8 mouse cellular contexts compared by ENCODE assay signal in the genomic region with DNA sequence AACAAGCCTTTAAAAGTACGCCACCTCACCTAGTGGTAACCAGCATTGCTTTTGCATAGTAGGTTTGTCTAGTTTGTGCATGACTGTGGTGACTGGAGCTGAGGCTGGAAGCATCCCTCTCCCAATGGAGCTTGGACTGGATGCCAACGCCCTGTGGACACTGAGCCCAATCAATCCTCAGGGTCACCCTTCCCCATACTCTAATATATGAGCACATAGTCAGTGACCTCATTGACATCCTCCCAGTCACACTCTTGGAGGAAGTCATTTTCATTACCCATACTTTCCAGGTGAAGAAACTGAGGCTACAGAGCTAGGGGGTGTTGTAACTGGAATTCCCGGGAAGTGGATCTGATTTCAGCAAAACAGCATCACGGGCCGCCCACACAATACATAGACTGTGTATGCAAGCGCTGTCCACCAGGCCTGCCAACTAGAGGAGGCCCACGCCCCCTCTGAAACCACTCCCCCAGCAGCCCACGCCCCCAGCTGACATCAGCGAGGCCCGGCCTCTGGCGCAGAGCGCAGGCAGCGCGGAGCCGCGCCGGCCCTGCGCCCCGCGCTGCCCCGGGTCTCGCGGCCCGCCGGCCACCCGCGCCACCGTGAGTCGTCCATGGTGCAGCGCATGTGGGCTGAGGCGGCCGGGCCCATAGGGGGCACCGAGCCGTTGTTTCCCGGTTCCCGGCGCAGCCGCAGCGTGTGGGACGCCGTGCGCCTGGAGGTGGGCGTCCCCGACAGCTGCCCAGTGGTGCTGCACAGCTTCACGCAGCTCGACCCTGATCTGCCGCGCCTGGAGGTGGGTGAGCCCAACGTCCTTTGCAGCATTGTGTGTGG. TPM values are rescaled to one million over a fixed set of nuclear protein-coding genes. Genes with fewer than 3 reads are reported as not detected.
DNase-seq lines count a peak whose midpoint lies in the region; ATAC-seq and TF ChIP-seq lines count a peak whose summit lies in the region.

No protein-coding gene starts in this region.

- TF ChIP-seq CTCF in C2C12 (IDR thresholded peaks at IDR 0.05; ENCODE audit: control insufficient read depth, insufficient read depth, insufficient read length), result no peak
- TF ChIP-seq CTCF in bone marrow macrophage, adult 2 months (IDR thresholded peaks at IDR 0.05; ENCODE audit: low read depth, low read length), result no peak
- TF ChIP-seq CTCF in kidney, postnatal 0 days (IDR thresholded peaks at IDR 0.05; ENCODE audit: low read depth), result no peak
- peak; percentile 51 for TF ChIP-seq CTCF in stomach, postnatal 0 days (IDR thresholded peaks at IDR 0.05; ENCODE audit: low read depth)

- no peaks in the 10 kb centered on the region for H3K36me3 ChIP-seq in C2C12 (ENCODE audit: control insufficient read depth, insufficient read depth)
- H3K36me3 ChIP-seq in heart, embryonic 12.5 days, result no peaks in the 10 kb centered on the region
- H3K36me3 ChIP-seq in kidney, postnatal 0 days (ENCODE audit: insufficient read depth, low read length), result no peaks in the 10 kb centered on the region
- no peaks in the 10 kb centered on the region for H3K36me3 ChIP-seq in liver, embryonic 12.5 days
- no peaks in the 10 kb centered on the region for H3K36me3 ChIP-seq in stomach, postnatal 0 days (ENCODE audit: control insufficient read depth, insufficient read depth, low read length)

- no peak for TF ChIP-seq EP300 in stomach, postnatal 0 days (optimal IDR thresholded peaks at IDR 0.05)

- H3K27ac ChIP-seq in bone marrow macrophage, adult 2 months (ENCODE audit: insufficient read depth, low read depth, low read length), result peak overlapping the region; percentile 28
- peak overlapping the region; percentile 79 for H3K27ac ChIP-seq in heart, embryonic 12.5 days (ENCODE audit: poor library complexity, severe bottlenecking)
- 0 out of 2 replicates have a peak overlapping the region, but pooled peaks have one; percentile 42 for H3K27ac ChIP-seq in kidney, postnatal 0 days
- 0 out of 2 replicates have a peak overlapping the region, but pooled peaks have one; percentile 5 for H3K27ac ChIP-seq in liver, embryonic 12.5 days
- H3K27ac ChIP-seq in stomach, postnatal 0 days (replicated peaks), result peak overlapping the region; percentile 69

- H3ac ChIP-seq in C2C12 (ENCODE audit: control insufficient read depth, insufficient read length, low read depth), result peak overlapping the region; percentile 89

- TF ChIP-seq POLR2A in bone marrow macrophage, adult 2 months (IDR thresholded peaks at IDR 0.05; ENCODE audit: borderline replicate concordance, low read depth, low read length), result no peak; the same call in 1 of the 2 replicates

- H3K4me2 ChIP-seq in heart, embryonic 12.5 days, result peak overlapping the region; percentile 87
- H3K4me2 ChIP-seq in kidney, postnatal 0 days (ENCODE audit: low read length), result peak overlapping the region; percentile 75
- peak overlapping the region; percentile 72 for H3K4me2 ChIP-seq in liver, embryonic 12.5 days
- peak overlapping the region; percentile 85 for H3K4me2 ChIP-seq in stomach, postnatal 0 days (replicated peaks; ENCODE audit: low read depth)

- ATAC-seq in erythroid progenitor cell, adult 5-6 weeks (replicated peaks; ENCODE audit: low FRiP score, poor library complexity, severe bottlenecking), result 0 out of 2 replicates have a peak, but pooled peaks have one; percentile 24
- peak; percentile 90 for ATAC-seq in heart, embryonic 12.5 days (ENCODE audit: insufficient number of reproducible peaks, low FRiP score)
- peak; percentile 94 for ATAC-seq in kidney, postnatal 0 days (replicated peaks; ENCODE audit: low FRiP score, low read depth)
- ATAC-seq in liver, embryonic 12.5 days, result peak; percentile 81
- ATAC-seq in stomach, postnatal 0 days (ENCODE audit: low FRiP score, low TSS enrichment), result peak; percentile 91

- no peaks in the 10 kb centered on the region for H3K27me3 ChIP-seq in C2C12 (ENCODE audit: control insufficient read depth, insufficient read depth, insufficient read length)
- H3K27me3 ChIP-seq in heart, embryonic 12.5 days (replicated peaks), result no peaks in the 10 kb centered on the region
- H3K27me3 ChIP-seq in kidney, postnatal 0 days (ENCODE audit: insufficient read depth, low read length), result no peaks in the 10 kb centered on the region
- peaks cover 27% of the 10 kb centered on the region for H3K27me3 ChIP-seq in liver, embryonic 12.5 days (replicated peaks)
- no peaks in the 10 kb centered on the region for H3K27me3 ChIP-seq in stomach, postnatal 0 days (ENCODE audit: control insufficient read depth, insufficient read depth, low read length)

- peak overlapping the region; percentile 91 for H3K9ac ChIP-seq in heart, embryonic 12.5 days
- H3K9ac ChIP-seq in kidney, postnatal 0 days (ENCODE audit: low read depth, low read length), result peak overlapping the region; percentile 63
- H3K9ac ChIP-seq in liver, embryonic 12.5 days, result peak overlapping the region; percentile 50
- H3K9ac ChIP-seq in stomach, postnatal 0 days (ENCODE audit: low read length), result peak overlapping the region; percentile 77

- WGBS in heart, embryonic 12.5 days, result 3% methylated on average over 49 of the region's 49 CpGs
- 2% methylated on average over 49 of the region's 49 CpGs for WGBS in kidney, postnatal 0 days
- 2% methylated on average over 49 of the region's 49 CpGs for WGBS in liver, embryonic 12.5 days (ENCODE audit: insufficient replicate concordance)
- WGBS in stomach, postnatal 0 days, result 2% methylated on average over 48 of the region's 49 CpGs

- no peaks in the 10 kb centered on the region for H3K9me3 ChIP-seq in heart, embryonic 12.5 days (replicated peaks)
- no peaks in the 10 kb centered on the region for H3K9me3 ChIP-seq in kidney, postnatal 0 days (replicated peaks; ENCODE audit: low read length)
- no peaks in the 10 kb centered on the region for H3K9me3 ChIP-seq in liver, embryonic 12.5 days (replicated peaks)
- no peaks in the 10 kb centered on the region for H3K9me3 ChIP-seq in stomach, postnatal 0 days (ENCODE audit: control insufficient read depth, low read length)

- DNase-seq in kidney, postnatal 0 days (ENCODE audit: low spot score), result peak; percentile 94
- DNase-seq in naive thymus-derived CD4-positive, alpha-beta T cell, adult 2 months (ENCODE audit: low read depth), result peak; percentile 88
- peak; percentile 95 for DNase-seq in stomach, postnatal 0 days (ENCODE audit: low spot score)

- no peaks in the 10 kb centered on the region for H3K79me2 ChIP-seq in C2C12 (ENCODE audit: control insufficient read depth, insufficient read depth)

- H3K79me3 ChIP-seq in C2C12 (ENCODE audit: low read depth), result no peaks in the 10 kb centered on the region

- peaks cover 48% of the 10 kb centered on the region for H3K4me1 ChIP-seq in bone marrow macrophage, adult 2 months (ENCODE audit: control insufficient read depth, insufficient read depth, low read length)
- peaks cover 60% of the 10 kb centered on the region for H3K4me1 ChIP-seq in heart, embryonic 12.5 days (replicated peaks)
- H3K4me1 ChIP-seq in kidney, postnatal 0 days (replicated peaks; ENCODE audit: insufficient read depth, low read length), result peaks cover 26% of the 10 kb centered on the region
- peaks cover 20% of the 10 kb centered on the region for H3K4me1 ChIP-seq in liver, embryonic 12.5 days
- peaks cover 17% of the 10 kb centered on the region for H3K4me1 ChIP-seq in stomach, postnatal 0 days (replicated peaks; ENCODE audit: control insufficient read depth, insufficient read depth)

- H3K4me3 ChIP-seq in C2C12 (ENCODE audit: insufficient read depth, poor library complexity, severe bottlenecking), result peak overlapping the region; percentile 34
- H3K4me3 ChIP-seq in bone marrow macrophage, adult 2 months (ENCODE audit: insufficient read depth, low read length), result peak overlapping the region; percentile 61
- H3K4me3 ChIP-seq in heart, embryonic 12.5 days, result peak overlapping the region; percentile 83
- H3K4me3 ChIP-seq in kidney, postnatal 0 days (replicated peaks; ENCODE audit: low read depth, low read length), result peak overlapping the region; percentile 55
- H3K4me3 ChIP-seq in liver, embryonic 12.5 days, result peak overlapping the region; percentile 62
- H3K4me3 ChIP-seq in stomach, postnatal 0 days (ENCODE audit: low read depth, low read length), result peak overlapping the region; percentile 63

RNA-seq across cellular contexts. Expression of a gene that starts 20.2 kb away (rescaled TPM):
- polyA plus RNA-seq in C2C12 (2012; fragmentation: generic; extraction: Trizol), result 10.5 TPM
- polyA plus RNA-seq in bone marrow macrophage, adult 2 months (2012; ENCODE audit: insufficient read depth, insufficient read length, missing spikeins), result 30.6 and 37.0 TPM in 2 replicates
- total RNA-seq in erythroid progenitor cell, adult 5-6 weeks (2015; ENCODE audit: low replicate concordance), result 0.36 and 0.84 TPM in 2 replicates
- 0.90 and 0.98 TPM in 2 replicates for total RNA-seq in erythroid progenitor cell, adult 5-6 weeks (2017; ENCODE audit: low replicate concordance)
- 21.1 and 22.1 TPM in 2 replicates for polyA plus RNA-seq in heart, embryonic 12.5 days (2016; fragmentation: Nextera tagmentation; extraction: Ambion mirVana)
- polyA plus RNA-seq in kidney, postnatal 0 days (2015; fragmentation: Nextera tagmentation; extraction: Ambion mirVana), result 16.0 and 18.1 TPM in 2 replicates
- polyA plus RNA-seq in liver, embryonic 12.5 days (2016; fragmentation: Nextera tagmentation; extraction: Ambion mirVana), result 4.3 and 5.5 TPM in 2 replicates
- 23.9 and 26.8 TPM in 2 replicates for polyA plus RNA-seq in stomach, postnatal 0 days (2015; fragmentation: Nextera tagmentation; extraction: Ambion mirVana)

RNA-seq across cellular contexts. Expression of a gene that starts 27.3 kb away (rescaled TPM):
- polyA plus RNA-seq in C2C12 (2012; fragmentation: generic; extraction: Trizol), result not detected
- polyA plus RNA-seq in bone marrow macrophage, adult 2 months (2012; ENCODE audit: insufficient read depth, insufficient read length, missing spikeins), result 5.1 and 8.2 TPM in 2 replicates
- total RNA-seq in erythroid progenitor cell, adult 5-6 weeks (2015; ENCODE audit: low replicate concordance), result not detected in 2 replicates
- not detected in 2 replicates for total RNA-seq in erythroid progenitor cell, adult 5-6 weeks (2017; ENCODE audit: low replicate concordance)
- 0.82 TPM in 1 of 2 replicates, not detected in the other for polyA plus RNA-seq in heart, embryonic 12.5 days (2016; fragmentation: Nextera tagmentation; extraction: Ambion mirVana)
- polyA plus RNA-seq in kidney, postnatal 0 days (2015; fragmentation: Nextera tagmentation; extraction: Ambion mirVana), result 10.2 and 11.1 TPM in 2 replicates
- polyA plus RNA-seq in liver, embryonic 12.5 days (2016; fragmentation: Nextera tagmentation; extraction: Ambion mirVana), result 0.64 and 0.71 TPM in 2 replicates
- 5.5 and 6.2 TPM in 2 replicates for polyA plus RNA-seq in stomach, postnatal 0 days (2015; fragmentation: Nextera tagmentation; extraction: Ambion mirVana)

RNA-seq across cellular contexts. Expression of a gene that starts 30.0 kb away (rescaled TPM):
- polyA plus RNA-seq in C2C12 (2012; fragmentation: generic; extraction: Trizol), result not detected
- polyA plus RNA-seq in bone marrow macrophage, adult 2 months (2012; ENCODE audit: insufficient read depth, insufficient read length, missing spikeins), result not detected in 2 replicates
- not detected in 2 replicates for total RNA-seq in erythroid progenitor cell, adult 5-6 weeks (2015; ENCODE audit: low replicate concordance)
- not detected in 2 replicates for total RNA-seq in erythroid progenitor cell, adult 5-6 weeks (2017; ENCODE audit: low replicate concordance)
- polyA plus RNA-seq in heart, embryonic 12.5 days (2016; fragmentation: Nextera tagmentation; extraction: Ambion mirVana), result not detected in 2 replicates
- not detected in 2 replicates for polyA plus RNA-seq in kidney, postnatal 0 days (2015; fragmentation: Nextera tagmentation; extraction: Ambion mirVana)
- not detected in 2 replicates for polyA plus RNA-seq in liver, embryonic 12.5 days (2016; fragmentation: Nextera tagmentation; extraction: Ambion mirVana)
- polyA plus RNA-seq in stomach, postnatal 0 days (2015; fragmentation: Nextera tagmentation; extraction: Ambion mirVana), result 2.0 and 3.3 TPM in 2 replicates

RNA-seq across cellular contexts. Expression of a gene that starts 36.5 kb away (rescaled TPM):
- not detected for polyA plus RNA-seq in C2C12 (2012; fragmentation: generic; extraction: Trizol)
- polyA plus RNA-seq in bone marrow macrophage, adult 2 months (2012; ENCODE audit: insufficient read depth, insufficient read length, missing spikeins), result 16.0 and 18.4 TPM in 2 replicates
- total RNA-seq in erythroid progenitor cell, adult 5-6 weeks (2015; ENCODE audit: low replicate concordance), result 2.9 TPM in 1 of 2 replicates, not detected in the other
- 0.39 and 4.9 TPM in 2 replicates for total RNA-seq in erythroid progenitor cell, adult 5-6 weeks (2017; ENCODE audit: low replicate concordance)
- 0.28 and 0.41 TPM in 2 replicates for polyA plus RNA-seq in heart, embryonic 12.5 days (2016; fragmentation: Nextera tagmentation; extraction: Ambion mirVana)
- polyA plus RNA-seq in kidney, postnatal 0 days (2015; fragmentation: Nextera tagmentation; extraction: Ambion mirVana), result 2.4 and 3.8 TPM in 2 replicates
- polyA plus RNA-seq in liver, embryonic 12.5 days (2016; fragmentation: Nextera tagmentation; extraction: Ambion mirVana), result 0.37 and 0.39 TPM in 2 replicates
- polyA plus RNA-seq in stomach, postnatal 0 days (2015; fragmentation: Nextera tagmentation; extraction: Ambion mirVana), result 1.2 and 1.3 TPM in 2 replicates

RNA-seq across cellular contexts. Expression of a gene that starts 50.4 kb away (rescaled TPM):
- 28.1 TPM for polyA plus RNA-seq in C2C12 (2012; fragmentation: generic; extraction: Trizol)
- 11.3 and 12.9 TPM in 2 replicates for polyA plus RNA-seq in bone marrow macrophage, adult 2 months (2012; ENCODE audit: insufficient read depth, insufficient read length, missing spikeins)
- 17.2 and 22.3 TPM in 2 replicates for total RNA-seq in erythroid progenitor cell, adult 5-6 weeks (2015; ENCODE audit: low replicate concordance)
- total RNA-seq in erythroid progenitor cell, adult 5-6 weeks (2017; ENCODE audit: low replicate concordance), result 11.0 and 15.3 TPM in 2 replicates
- 32.5 and 34.2 TPM in 2 replicates for polyA plus RNA-seq in heart, embryonic 12.5 days (2016; fragmentation: Nextera tagmentation; extraction: Ambion mirVana)
- 19.6 and 22.4 TPM in 2 replicates for polyA plus RNA-seq in kidney, postnatal 0 days (2015; fragmentation: Nextera tagmentation; extraction: Ambion mirVana)
- 24.9 and 26.3 TPM in 2 replicates for polyA plus RNA-seq in liver, embryonic 12.5 days (2016; fragmentation: Nextera tagmentation; extraction: Ambion mirVana)
- 13.1 and 14.0 TPM in 2 replicates for polyA plus RNA-seq in stomach, postnatal 0 days (2015; fragmentation: Nextera tagmentation; extraction: Ambion mirVana)

Comparison
In these comparisons a context has a peak if more than half of its experiments do, and no peak if none do; other contexts are left out.
1. Peak in every context shown above with its lines: DNase-seq, ATAC-seq, H3K4me3 ChIP-seq and H3K27ac ChIP-seq.
2. H3K27ac ChIP-seq: peak in every context shown above with its lines; median percentile 79 in heart, embryonic 12.5 days; 69 in stomach, postnatal 0 days; 42 in kidney, postnatal 0 days; 28 in bone marrow macrophage, adult 2 months; 5 in liver, embryonic 12.5 days.
3. ATAC-seq: peak in every context shown above with its lines; median percentile 94 in kidney, postnatal 0 days; 91 in stomach, postnatal 0 days; 90 in heart, embryonic 12.5 days; 81 in liver, embryonic 12.5 days; 24 in erythroid progenitor cell, adult 5-6 weeks.